Mouse (Mus musculus): ENCODE data around the gene Tnc.
"Not testable (repeated sequence)": the region's sequence is repeated elsewhere in the genome, so short reads cannot be mapped to it uniquely, and the experiment has no call there.

The Tnc gene

DNA sequence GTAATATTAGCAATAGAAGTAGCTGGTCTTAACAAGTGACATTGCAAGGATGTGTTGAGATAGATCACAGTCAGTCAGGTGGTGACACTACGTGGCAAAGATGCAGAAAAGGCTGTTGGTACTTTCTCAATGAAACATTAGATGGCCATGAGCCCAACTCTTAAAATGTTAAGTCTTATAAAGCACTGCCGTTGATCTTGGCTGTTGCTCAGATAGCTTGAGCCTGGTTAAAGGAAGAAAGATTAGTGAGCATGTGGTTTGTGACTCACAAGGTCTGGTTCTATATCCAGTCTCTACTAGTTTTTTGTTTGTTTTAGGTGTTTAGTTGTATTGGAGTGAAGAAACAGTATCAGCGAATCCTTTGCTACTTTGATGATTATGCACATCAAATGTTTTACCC lies 76.9 kb downstream of the Tnc start:
- no peak for DNase-seq (ENCODE audit: extremely low spot score, low spot score)

GRCm38 (mm10) chr4:63963410-63963809 lies 83.4 kb downstream of the Tnc start:
- DNase-seq (ENCODE audit: extremely low spot score, low spot score) = no peak

DNA sequence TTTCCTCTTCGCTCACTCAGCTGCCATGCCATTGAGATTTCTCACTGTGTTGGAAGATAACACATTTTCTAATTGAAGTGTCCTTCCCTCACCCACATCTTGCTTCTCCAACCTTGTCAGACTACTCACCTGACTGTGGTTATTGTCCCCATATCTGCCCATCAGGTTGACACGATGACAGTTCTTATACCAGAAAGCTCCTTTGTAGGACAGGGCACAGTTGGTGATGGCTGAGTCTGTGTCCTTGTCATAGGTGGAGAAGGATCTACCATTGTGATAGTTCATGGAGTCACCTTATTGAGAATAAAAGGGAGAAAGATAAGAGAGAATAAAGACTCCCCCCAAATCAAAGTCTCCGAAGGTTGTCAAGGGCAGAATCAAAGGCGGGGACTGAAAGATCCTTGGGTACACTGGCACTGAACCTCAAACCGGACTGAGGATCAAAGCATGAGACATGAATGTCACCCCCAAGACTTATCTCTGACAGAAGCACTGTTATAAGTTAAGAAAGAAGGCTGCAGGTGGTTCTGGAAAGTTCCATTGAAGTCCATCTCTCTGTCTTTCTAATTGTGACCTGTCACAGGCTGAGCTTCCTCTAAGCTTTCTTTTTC lies 84.9 kb downstream of the Tnc start:
- DNase-seq (ENCODE audit: extremely low spot score, low spot score) = no peak

- DNase-seq (ENCODE audit: extremely low spot score, low spot score) = no peak
These were observed 88.2 kb downstream of the Tnc start for GRCm38 (mm10) chr4:63958601-63959000.

- DNase-seq (ENCODE audit: extremely low spot score, low spot score) = no peak
These were observed 96.8 kb downstream of the Tnc start for GRCm38 (mm10) chr4:63950054-63950453.

DNA sequence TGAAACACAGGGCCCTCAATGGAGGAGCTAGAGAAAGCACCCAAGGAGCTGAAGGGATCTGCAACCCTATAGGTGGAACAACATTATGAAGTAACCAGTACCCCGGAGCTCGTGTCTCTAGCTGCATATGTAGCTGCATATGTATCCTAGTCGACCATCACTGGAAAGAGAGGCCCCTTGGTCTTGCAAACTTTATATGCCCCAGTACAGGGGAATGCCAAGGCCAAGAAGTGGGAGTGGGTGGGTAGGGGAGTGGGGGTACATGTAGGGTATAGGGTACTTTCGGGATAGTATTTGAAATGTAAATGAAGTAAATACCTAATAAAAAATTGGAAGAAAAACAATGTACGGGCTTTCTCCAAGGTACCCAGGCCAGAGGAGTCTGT lies 98.1 kb downstream of the Tnc start:
- not testable (repeated sequence) for DNase-seq (ENCODE audit: extremely low spot score, low spot score)

DNA sequence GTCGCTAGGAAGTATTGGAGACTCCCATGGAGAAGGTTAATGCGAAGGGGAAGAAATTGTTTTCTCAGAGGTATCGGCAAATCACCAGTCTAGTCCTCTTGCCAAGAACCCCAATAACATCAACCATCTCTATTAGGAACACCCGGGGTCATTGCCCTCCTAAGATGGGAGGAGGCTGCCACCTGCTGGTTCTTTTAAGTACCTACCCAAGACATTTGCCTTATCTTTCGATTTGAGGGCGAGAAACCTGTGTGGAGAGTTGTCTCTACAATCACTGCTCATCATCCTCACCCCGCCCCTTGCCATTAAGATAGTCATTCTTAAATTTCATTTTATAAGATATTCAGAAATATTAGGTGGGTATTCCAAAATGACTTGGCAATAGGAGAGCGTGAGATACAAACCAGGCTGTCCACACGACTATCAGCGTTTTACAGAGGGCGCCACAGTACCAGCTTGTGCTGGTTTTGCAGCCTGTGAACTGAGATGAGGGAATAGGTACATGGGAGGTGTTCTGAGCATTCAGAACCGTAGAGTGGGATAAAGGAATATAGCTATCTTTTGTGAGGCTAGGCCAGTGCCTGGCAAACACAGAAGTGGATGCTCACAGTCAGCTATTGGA lies 98.6 kb downstream of the Tnc start:
- peak; percentile 52 for DNase-seq (ENCODE audit: extremely low spot score, low spot score)

DNA sequence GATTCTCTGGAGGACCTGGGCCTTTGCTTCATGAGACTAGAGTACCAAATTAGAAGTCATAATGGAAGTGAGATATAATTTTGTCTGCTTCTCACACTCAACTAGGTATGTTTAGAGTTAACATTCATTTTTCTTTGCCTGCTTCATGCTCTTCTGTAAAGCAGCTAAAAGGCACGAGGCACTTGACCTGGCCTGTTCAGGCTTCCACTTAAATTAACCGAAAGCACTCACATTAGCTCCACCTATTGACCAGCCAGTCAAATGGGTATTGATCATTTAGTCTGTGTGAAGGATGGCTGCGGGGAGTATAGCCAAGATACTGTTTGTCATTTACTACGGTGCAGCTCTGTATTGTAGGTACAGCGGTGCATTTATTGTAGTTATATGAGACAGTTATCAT lies 103.0 kb downstream of the Tnc start:
- no peak for DNase-seq (ENCODE audit: extremely low spot score, low spot score)

GRCm38 (mm10) chr4:63942875-63943274 lies 103.9 kb downstream of the Tnc start:
- DNase-seq (ENCODE audit: extremely low spot score, low spot score) = no peak

DNA sequence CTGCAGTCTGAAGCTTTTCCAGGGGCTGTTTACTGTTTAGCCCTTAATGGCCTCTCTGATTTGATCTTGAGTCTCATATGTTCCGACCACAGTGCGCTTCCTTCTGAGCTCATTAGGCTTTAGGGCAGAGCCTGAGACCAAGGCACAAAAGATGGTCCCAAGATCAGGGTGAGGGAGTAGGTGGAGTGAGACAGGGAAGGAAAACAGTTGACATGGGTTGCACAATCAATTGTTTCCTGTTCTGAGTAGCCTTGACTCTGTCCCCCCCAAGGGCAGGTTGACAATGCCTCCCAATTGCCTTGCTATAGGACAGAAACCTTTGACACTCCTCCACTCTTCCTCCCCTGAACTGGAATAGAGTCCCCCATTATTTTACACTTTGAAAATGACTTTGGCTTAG lies 105.4 kb downstream of the Tnc start:
- DNase-seq (ENCODE audit: extremely low spot score, low spot score) = no peak

- DNase-seq (ENCODE audit: extremely low spot score, low spot score) = no peak
These were observed 107.4 kb downstream of the Tnc start for GRCm38 (mm10) chr4:63939428-63939827.

DNA sequence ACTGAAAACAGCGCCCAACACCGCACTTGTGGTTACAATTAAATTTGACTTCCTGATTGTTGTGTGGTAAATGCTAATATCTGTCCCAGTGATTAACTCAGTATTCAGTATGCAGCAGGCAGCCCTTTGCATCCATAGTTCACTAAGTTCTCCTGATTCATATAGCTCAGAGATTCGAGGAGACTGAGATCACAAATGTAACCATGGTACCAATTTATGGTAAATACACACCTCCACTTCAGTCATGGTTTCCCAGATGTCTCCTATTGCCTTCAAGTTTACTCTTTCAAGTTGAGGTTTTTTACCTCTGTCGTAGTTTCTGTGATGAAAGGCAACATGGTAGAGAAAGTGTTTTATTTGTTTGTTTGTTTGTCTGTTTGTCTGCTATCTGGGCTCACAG lies 110.9 kb downstream of the Tnc start:
- no peak for DNase-seq (ENCODE audit: extremely low spot score, low spot score)

DNA sequence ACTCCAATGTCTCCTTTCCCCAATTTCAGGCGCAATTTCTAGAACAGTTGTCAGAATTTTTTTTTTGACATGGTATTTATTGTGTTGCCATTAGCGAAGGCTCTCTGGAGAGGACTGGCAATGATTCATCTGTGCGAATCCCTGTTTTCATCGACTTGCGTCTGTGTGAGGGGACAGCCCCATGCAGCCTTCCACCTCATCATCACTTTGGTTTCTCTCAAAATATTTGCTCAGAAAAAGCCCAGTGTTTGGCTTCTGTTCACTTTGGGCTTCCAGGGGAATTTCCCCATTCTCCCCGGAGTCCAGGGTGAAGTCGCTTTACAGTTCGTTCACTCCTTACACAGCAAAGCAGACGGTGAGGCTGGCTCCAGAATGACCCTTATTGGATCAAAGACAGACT lies 111.5 kb downstream of the Tnc start:
- no peak for DNase-seq (ENCODE audit: extremely low spot score, low spot score)

GRCm38 (mm10) chr4:63930863-63931262 lies 116.0 kb downstream of the Tnc start:
- DNase-seq (ENCODE audit: extremely low spot score, low spot score) = no peak

DNA sequence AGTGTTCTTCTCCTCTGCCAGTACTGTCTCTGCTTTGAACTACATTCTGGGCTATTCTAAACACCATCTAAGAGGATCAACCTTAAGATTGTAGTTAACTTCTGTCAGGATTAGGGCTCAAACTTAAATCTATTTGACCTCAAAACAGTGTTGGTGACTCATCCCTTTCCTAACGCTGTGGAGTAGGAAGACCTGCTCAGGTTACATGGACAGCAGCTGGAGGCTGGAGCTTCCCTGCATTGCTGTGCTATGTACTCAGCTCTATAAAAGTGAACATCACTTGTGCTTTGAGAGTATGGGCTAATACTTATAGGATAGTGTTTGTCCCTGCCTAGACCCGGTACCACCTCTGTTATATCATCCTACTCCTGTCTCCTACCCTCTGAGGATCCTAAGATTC lies 117.3 kb downstream of the Tnc start:
- no peak for DNase-seq (ENCODE audit: extremely low spot score, low spot score)

GRCm38 (mm10) chr4:63928192-63928591 lies 118.6 kb downstream of the Tnc start:
- no peak for DNase-seq (ENCODE audit: extremely low spot score, low spot score)

DNA sequence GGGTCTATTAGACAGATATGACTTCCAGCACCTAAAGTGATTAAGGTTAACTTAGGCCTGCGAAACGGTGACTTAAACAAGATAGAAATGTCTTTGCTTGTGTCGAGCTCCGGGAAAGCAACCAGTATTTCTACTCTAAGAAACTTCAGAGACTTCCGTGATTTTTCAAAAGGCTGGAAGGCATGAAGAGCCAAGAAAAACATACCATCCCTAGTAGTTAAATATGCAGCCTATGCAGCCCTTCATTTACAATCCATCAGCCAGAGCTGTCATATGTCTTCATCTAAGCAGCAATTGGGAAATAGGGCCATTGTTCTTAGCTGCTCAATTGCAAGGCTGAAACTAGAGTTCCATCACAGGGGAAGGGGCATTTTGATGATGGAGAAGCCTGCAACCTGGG lies 129.6 kb downstream of the Tnc start:
- no peak for DNase-seq (ENCODE audit: extremely low spot score, low spot score)

- no peak for DNase-seq (ENCODE audit: extremely low spot score, low spot score)
These were observed 130.1 kb downstream of the Tnc start for GRCm38 (mm10) chr4:63916753-63917152.

GRCm38 (mm10) chr4:63916288-63916687 lies 130.5 kb downstream of the Tnc start:
- no peak for DNase-seq (ENCODE audit: extremely low spot score, low spot score)

Data from neural tube, embryonic 10.5 days (tissue).